Comparison of ENCODE assay signal across 18 mouse cellular contexts in genomic region chr6:18169618-18170017, GRCm38 (mm10). TPM values are rescaled to one million over a fixed set of nuclear protein-coding genes. Genes with fewer than 3 reads are reported as not detected.
DNase-seq lines count a peak whose midpoint lies in the region; ATAC-seq and TF ChIP-seq lines count a peak whose summit lies in the region.
"Had no signal": no experiment of that assay in that cellular context is flagged by ENCODE, and none has a peak within 500 bp of the region (broad histone marks: within the 10 kb centered on the region; RNA-seq: fewer than 3 reads in every experiment).

No protein-coding gene starts in this region.

- TF ChIP-seq CTCF in forebrain, postnatal 0 days (IDR thresholded peaks at IDR 0.05; ENCODE audit: low read depth): no peak
- TF ChIP-seq CTCF in lung, embryonic 14.5 days (IDR thresholded peaks at IDR 0.05; ENCODE audit: low read depth): no peak
- TF ChIP-seq CTCF in testis, adult 2 months (IDR thresholded peaks at IDR 0.05; ENCODE audit: control insufficient read depth, insufficient read depth, insufficient replicate concordance, low read depth, low read length): no peak

- H3K9me3 ChIP-seq in forebrain, embryonic 16.5 days (ENCODE audit: control insufficient read depth, low read length): no peaks in the 10 kb centered on the region
- no peaks in the 10 kb centered on the region for H3K9me3 ChIP-seq in forebrain, postnatal 0 days (ENCODE audit: low read length)
- no peaks in the 10 kb centered on the region for H3K9me3 ChIP-seq in lung, embryonic 14.5 days (ENCODE audit: low read depth, low read length)
- H3K9me3 ChIP-seq: forebrain, embryonic 12.5 days; G1E; hindbrain, embryonic 10.5 days; neural tube, embryonic 13.5 days had no signal

- peak overlapping the region; percentile 87; the same call in 1 of the 2 replicates for H3K4me2 ChIP-seq in forebrain, embryonic 16.5 days (ENCODE audit: low read length)
- no peak overlapping the region for H3K4me2 ChIP-seq in forebrain, postnatal 0 days (ENCODE audit: low read depth)
- H3K4me2 ChIP-seq in lung, embryonic 14.5 days: peak overlapping the region; percentile 84; the same call in 1 of the 2 replicates

- 79% methylated on average over 1 of the region's 1 CpGs for WGBS in forebrain, embryonic 16.5 days
- whole genome bisulfite sequencing in forebrain, postnatal 0 days: 90% methylated on average over 1 of the region's 1 CpGs
- whole genome bisulfite sequencing in lung, embryonic 14.5 days: 86% methylated on average over 1 of the region's 1 CpGs

- no peak overlapping the region for H3K9ac ChIP-seq in forebrain, embryonic 16.5 days (replicated peaks; ENCODE audit: low read depth, low read length)
- H3K9ac ChIP-seq in forebrain, postnatal 0 days: no peak overlapping the region
- no peak overlapping the region for H3K9ac ChIP-seq in lung, embryonic 14.5 days

- peaks cover 2% of the 10 kb centered on the region for H3K4me1 ChIP-seq in forebrain, embryonic 16.5 days (replicated peaks; ENCODE audit: control insufficient read depth, insufficient read depth, low read length)
- H3K4me1 ChIP-seq in forebrain, postnatal 0 days (ENCODE audit: insufficient read depth): no peaks in the 10 kb centered on the region
- H3K4me1 ChIP-seq in lung, embryonic 14.5 days (ENCODE audit: insufficient read depth): no peaks in the 10 kb centered on the region
- H3K4me1 ChIP-seq in testis, adult 2 months (ENCODE audit: control insufficient read depth, insufficient read depth, low read length): peaks cover 5% of the 10 kb centered on the region; the same call in 1 of the 2 replicates

- no peaks in the 10 kb centered on the region for H3K36me3 ChIP-seq in forebrain, embryonic 16.5 days (ENCODE audit: control insufficient read depth, insufficient read depth)
- H3K36me3 ChIP-seq in forebrain, postnatal 0 days (ENCODE audit: insufficient read depth): no peaks in the 10 kb centered on the region
- H3K36me3 ChIP-seq in lung, embryonic 14.5 days (ENCODE audit: insufficient read depth): no peaks in the 10 kb centered on the region
- H3K36me3 ChIP-seq in testis, adult 2 months (ENCODE audit: control insufficient read depth, insufficient read depth, low read length): no peaks in the 10 kb centered on the region
- H3K36me3 ChIP-seq: forebrain, embryonic 12.5 days; G1E; hindbrain, embryonic 10.5 days; neural tube, embryonic 13.5 days had no signal

- no peak for DNase-seq in forebrain, postnatal 0 days
- no peak for DNase-seq in lung, embryonic 14.5 days
- DNase-seq in lung, postnatal 25 days (ENCODE audit: low spot score): no peak
- no peak for DNase-seq in testis, postnatal 14 days (ENCODE audit: low spot score)
- no peak for DNase-seq in kidney, adult 9 months
- no peak for DNase-seq in embryo, embryonic 9.5 days (ENCODE audit: extremely low spot score)
- DNase-seq: gastrocnemius, postnatal 14 days; heart, adult 18-20 months; kidney, adult 11 months; thymus, adult 2 months had no signal

- H3K27ac ChIP-seq in forebrain, embryonic 16.5 days (ENCODE audit: low read length): no peak overlapping the region
- no peak overlapping the region for H3K27ac ChIP-seq in forebrain, postnatal 0 days (ENCODE audit: low read depth, low read length)
- H3K27ac ChIP-seq in lung, embryonic 14.5 days (ENCODE audit: low read depth): no peak overlapping the region
- peak overlapping the region; percentile 86 for H3K27ac ChIP-seq in testis, adult 2 months (ENCODE audit: control insufficient read depth, insufficient read depth, low read depth, low read length)
- H3K27ac ChIP-seq: forebrain, embryonic 12.5 days; neural tube, embryonic 13.5 days had no signal

- H3K4me3 ChIP-seq in forebrain, embryonic 16.5 days (replicated peaks; ENCODE audit: low read length): no peak overlapping the region
- H3K4me3 ChIP-seq in forebrain, postnatal 0 days (ENCODE audit: low read depth, low read length): no peak overlapping the region
- H3K4me3 ChIP-seq in lung, embryonic 14.5 days (ENCODE audit: low read depth, low read length): no peak overlapping the region
- peak overlapping the region; percentile 87 for H3K4me3 ChIP-seq in testis, adult 2 months (ENCODE audit: control insufficient read depth, low read depth, low read length)

- H3K27me3 ChIP-seq in forebrain, embryonic 16.5 days (replicated peaks; ENCODE audit: control insufficient read depth, insufficient read depth, low read length): no peaks in the 10 kb centered on the region; the same call in 1 of the 2 replicates
- H3K27me3 ChIP-seq in forebrain, postnatal 0 days (ENCODE audit: insufficient read depth, low read length): no peaks in the 10 kb centered on the region
- no peaks in the 10 kb centered on the region for H3K27me3 ChIP-seq in lung, embryonic 14.5 days (ENCODE audit: insufficient read depth, low read length)
- H3K27me3 ChIP-seq in testis, adult 2 months (ENCODE audit: control insufficient read depth, insufficient read depth, low read length): no peaks in the 10 kb centered on the region

- no peak for ATAC-seq in forebrain, embryonic 16.5 days
- ATAC-seq in forebrain, postnatal 0 days: no peak
- ATAC-seq in lung, embryonic 14.5 days (ENCODE audit: insufficient read depth): no peak

- no peak; the same call in 1 of the 2 replicates for TF ChIP-seq POLR2A in testis, adult 2 months (IDR thresholded peaks at IDR 0.05; ENCODE audit: control insufficient read depth, low read depth, low read length)

RNA-seq across cellular contexts. Expression of gene Cftr, which starts 0.9 kb away (rescaled TPM):
- 0.16 and 0.32 TPM in 2 replicates for polyA plus RNA-seq in forebrain, embryonic 16.5 days (2015; fragmentation: Nextera tagmentation; extraction: Ambion mirVana)
- 0.62 and 1.3 TPM in 2 replicates for total RNA-seq in forebrain, postnatal 0 days (2014; rRNA removed)
- polyA plus RNA-seq in forebrain, postnatal 0 days (2015; fragmentation: Nextera tagmentation; extraction: Ambion mirVana): 0.06 and 0.17 TPM in 2 replicates
- 5.8 and 6.1 TPM in 2 replicates for polyA plus RNA-seq in lung, embryonic 14.5 days (2014; fragmentation: Nextera tagmentation; extraction: Ambion mirVana)
- 7.6 and 8.2 TPM in 2 replicates for polyA plus RNA-seq in testis, adult 2 months (2012; rRNA removed)
- total RNA-seq: gastrocnemius, postnatal 14 days; megakaryocyte, adult 5-6 weeks; monocyte, adult 5-6 weeks had no signal
- polyA plus RNA-seq: G1E had no signal
